Mouse (Mus musculus) 3134 (cell line): ENCODE data around the gene Pet117.

Experiments used
- DNase-seq: peaks from one replicate; pipeline ENCODE4 v3.0.0-alpha.2; 2011; ENCODE audit warnings: low spot score; ENCODE audit not compliant: insufficient read length; ENCODE audit errors: extremely low read depth

Gene Pet117

GRCm38 (mm10) chr2:144381741-144382140, 12.9 kb downstream of the Pet117 start:
- DNase-seq, result no peak

- DNase-seq, result no peak
Observed at GRCm38 (mm10) chr2:144382624-144383138, 13.9 kb downstream of the Pet117 start.

- DNase-seq, result no peak
Observed at GRCm38 (mm10) chr2:144386296-144386695, 17.5 kb downstream of the Pet117 start.

GRCm38 (mm10) chr2:144388416-144388815, 19.6 kb downstream of the Pet117 start:
- no peak for DNase-seq

- DNase-seq, result no peak
Observed at GRCm38 (mm10) chr2:144399531-144399930, 30.7 kb downstream of the Pet117 start.

GRCm38 (mm10) chr2:144400659-144401058, 31.9 kb downstream of the Pet117 start:
- DNase-seq, result no peak

- no peak for DNase-seq
Observed at GRCm38 (mm10) chr2:144409037-144409436, 40.2 kb downstream of the Pet117 start.

- DNase-seq, result no peak
Observed at GRCm38 (mm10) chr2:144410603-144411002, 41.8 kb downstream of the Pet117 start.

- DNase-seq, result no peak
Observed at GRCm38 (mm10) chr2:144414646-144415045, 45.9 kb downstream of the Pet117 start.

GRCm38 (mm10) chr2:144416859-144417258, 48.1 kb downstream of the Pet117 start:
- DNase-seq, result no peak

- DNase-seq, result no peak
Observed at GRCm38 (mm10) chr2:144418062-144418461, 49.3 kb downstream of the Pet117 start.

GRCm38 (mm10) chr2:144422094-144422675, 53.4 kb downstream of the Pet117 start:
- no peak for DNase-seq
